Mouse (Mus musculus) CD4-positive, CD25-positive, alpha-beta regulatory T cell, adult 4 months (primary cell): ENCODE measurements around the gene I0C0044D17Rik. TPM values are rescaled to one million over a fixed set of nuclear protein-coding genes. Genes with fewer than 3 reads are reported as not detected.

Source experiments
- ATAC-seq: one replicate; pipeline ENCODE4 v1.8.0; 2017
- polyA plus RNA-seq, 2 experiments: library from polyadenylated mRNA; unstranded; fragments of 100-300 nt; shearing (Covaris generic); gene quantifications; one replicate each; pipeline ENCODE4 v1.2.1; 2017

Gene I0C0044D17Rik
- polyA plus RNA-seq, 2 experiments from 2014 or later, result not detected

GRCm38 (mm10) chr4:98776721-98777427 lies 46.8 kb downstream of the I0C0044D17Rik start:
- no peak for ATAC-seq

GRCm38 (mm10) chr4:98773785-98774184 lies 49.9 kb downstream of the I0C0044D17Rik start:
- no peak for ATAC-seq

Other genes with a start within 250 kb of the I0C0044D17Rik start
- gene L1td1, start 97.1 kb downstream of the I0C0044D17Rik start, polyA plus RNA-seq, result under 1 TPM in 1 of 2 experiments, not detected in 1; 0.11 TPM
- gene Kank4, start 6.3 kb downstream of the I0C0044D17Rik start, polyA plus RNA-seq, result not detected
- gene Usp1, start 100.0 kb upstream of the I0C0044D17Rik start, polyA plus RNA-seq, result 10 to 100 TPM; 14.4 to 17.0 TPM
- not detected for gene Angptl3, start 207.1 kb upstream of the I0C0044D17Rik start, polyA plus RNA-seq